Mouse (Mus musculus) ovary, postnatal 10 days (tissue): Measurements from ENCODE around the gene Tmem120a.

Experiments used
- DNase-seq: peaks from one replicate; pipeline ENCODE4 v3.0.0; 2022; ENCODE audit warnings: low spot score

Tmem120a gene

DNA sequence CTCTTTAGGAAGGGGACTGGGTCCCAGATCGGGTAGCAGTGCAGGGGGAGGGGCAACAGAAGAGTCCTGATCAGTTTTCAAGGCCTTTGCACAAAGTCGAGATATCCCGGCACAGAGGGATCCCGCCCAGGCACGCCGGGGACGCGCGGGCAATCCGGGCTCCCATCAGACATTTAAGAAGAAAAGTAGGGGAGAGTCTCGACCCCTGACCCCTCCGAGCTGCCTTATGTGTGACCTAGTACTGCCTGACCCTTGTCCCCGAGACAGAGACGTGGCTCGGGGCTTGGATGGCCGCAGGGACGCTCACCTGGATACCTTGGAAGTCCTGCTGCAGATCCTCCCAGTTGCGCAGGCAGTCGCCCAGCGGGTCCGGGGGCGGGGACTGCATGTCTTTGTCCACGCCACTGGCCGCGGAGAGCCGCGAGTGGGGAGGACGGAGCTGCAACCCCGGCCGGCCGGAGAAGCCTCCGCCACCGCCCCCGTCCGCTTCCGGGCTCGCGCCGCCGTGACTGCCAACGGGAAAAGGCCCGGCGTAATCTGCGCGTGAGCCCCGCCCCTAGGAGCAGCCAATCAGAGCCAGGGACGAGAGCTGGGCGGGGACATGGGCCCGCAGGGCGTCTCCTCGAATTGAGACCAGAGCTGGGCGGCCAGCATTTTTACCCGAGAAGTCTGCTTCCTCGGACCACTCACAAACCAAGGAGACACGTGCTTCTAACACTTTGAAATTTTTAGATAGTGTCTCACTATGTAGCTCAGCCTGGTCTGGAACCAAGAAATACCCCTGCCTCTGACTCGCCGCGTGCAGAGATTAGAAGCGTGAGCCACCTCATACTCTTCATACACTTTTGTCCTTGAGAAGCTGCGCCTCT is at the start of gene Tmem120a:
Tmem120a (minus strand) TSS at position 708 of the 869 bp plus-strand sequence.
- DNase-seq = peak; percentile 92

DNA sequence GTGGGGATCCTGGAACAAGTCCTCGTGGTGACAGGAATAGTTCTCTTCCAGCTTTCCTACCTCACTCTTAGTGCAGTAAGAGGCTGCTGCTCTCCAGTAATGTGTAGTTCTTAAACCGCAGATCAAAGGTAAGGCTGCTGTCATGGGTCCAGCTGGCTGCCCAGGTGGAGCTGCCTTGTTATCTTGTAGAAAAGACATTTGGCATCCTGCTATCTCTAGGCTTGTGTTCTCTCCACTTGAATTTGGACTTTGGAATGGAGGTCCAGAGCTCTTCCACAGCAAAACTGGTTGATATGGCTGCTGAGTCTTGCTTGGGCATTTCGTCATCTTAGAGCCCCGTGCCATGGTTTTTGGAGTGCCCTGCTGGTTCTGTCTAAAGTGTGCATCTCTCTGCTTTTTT is 38.7 kb upstream of the Tmem120a start:
- no peak for DNase-seq

DNA sequence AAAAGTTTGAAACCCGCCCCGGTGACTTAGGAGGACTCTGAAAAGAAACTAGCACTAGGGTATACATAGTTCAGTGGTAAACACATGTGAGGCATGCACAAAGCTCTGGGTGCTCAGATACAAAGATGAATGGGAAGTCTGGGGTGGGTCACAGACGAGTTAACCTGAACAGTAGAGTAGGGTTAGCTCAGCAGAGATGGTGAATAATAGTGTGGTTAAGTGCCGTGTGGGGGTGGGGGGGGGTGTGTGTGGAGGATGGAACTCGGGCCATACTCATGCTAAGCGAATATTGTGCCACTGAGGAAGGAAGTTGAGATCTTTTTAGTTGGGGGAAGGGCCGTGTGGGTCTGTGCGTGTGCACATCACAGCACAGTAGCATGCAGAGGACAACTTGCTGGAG is 36.1 kb upstream of the Tmem120a start:
- no peak for DNase-seq

DNA sequence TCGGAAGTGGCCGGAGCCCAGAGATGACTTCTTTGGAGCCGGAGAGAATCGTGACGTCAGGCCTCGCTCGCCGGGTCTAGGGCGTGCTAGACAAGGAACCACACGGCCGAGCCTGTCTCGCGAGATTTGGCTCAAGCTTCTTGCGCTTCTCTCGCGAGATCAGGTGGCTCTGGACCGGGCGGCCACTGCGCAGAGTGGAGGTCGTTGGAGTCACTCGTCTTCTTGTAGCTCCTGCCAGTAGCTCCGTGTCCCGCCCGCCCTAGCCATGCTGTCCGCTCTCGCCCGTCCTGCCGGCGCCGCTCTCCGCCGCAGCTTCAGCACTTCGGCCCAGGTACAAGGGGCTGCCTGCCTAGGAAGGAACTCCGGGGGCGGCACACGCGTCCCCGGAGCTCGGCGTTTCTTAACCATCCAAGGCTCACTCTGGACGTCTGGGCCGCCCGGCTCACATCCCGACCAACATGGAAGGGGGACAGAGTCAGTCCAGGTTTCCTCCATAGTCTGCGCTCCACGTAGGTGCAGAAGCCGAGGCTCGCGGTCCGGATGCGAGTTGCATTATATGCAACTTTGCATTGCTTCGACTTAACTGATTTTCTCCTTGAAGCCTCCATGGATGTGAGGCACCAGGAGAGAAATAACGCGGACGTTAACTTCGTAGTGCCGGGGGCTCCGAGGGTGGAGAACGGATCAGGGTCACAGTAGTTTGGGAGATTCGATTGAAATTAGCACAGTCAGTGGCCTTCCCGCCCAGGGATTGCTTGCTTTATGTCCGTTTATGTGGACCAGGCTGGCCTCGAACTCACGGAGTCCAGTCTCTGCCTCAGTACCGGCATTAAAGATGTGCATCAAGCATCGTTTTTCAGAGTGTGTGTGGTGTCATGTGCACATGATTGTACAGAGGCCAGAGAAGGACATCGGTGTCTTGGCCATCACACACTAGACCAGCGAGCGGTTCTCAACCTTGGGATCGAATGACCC is 34.5 kb upstream of the Tmem120a start, which contains the start of gene Mdh2:
Mdh2 (plus strand) TSS at position 10 of the 975 bp plus-strand sequence.
- DNase-seq = peak; percentile 94

DNA sequence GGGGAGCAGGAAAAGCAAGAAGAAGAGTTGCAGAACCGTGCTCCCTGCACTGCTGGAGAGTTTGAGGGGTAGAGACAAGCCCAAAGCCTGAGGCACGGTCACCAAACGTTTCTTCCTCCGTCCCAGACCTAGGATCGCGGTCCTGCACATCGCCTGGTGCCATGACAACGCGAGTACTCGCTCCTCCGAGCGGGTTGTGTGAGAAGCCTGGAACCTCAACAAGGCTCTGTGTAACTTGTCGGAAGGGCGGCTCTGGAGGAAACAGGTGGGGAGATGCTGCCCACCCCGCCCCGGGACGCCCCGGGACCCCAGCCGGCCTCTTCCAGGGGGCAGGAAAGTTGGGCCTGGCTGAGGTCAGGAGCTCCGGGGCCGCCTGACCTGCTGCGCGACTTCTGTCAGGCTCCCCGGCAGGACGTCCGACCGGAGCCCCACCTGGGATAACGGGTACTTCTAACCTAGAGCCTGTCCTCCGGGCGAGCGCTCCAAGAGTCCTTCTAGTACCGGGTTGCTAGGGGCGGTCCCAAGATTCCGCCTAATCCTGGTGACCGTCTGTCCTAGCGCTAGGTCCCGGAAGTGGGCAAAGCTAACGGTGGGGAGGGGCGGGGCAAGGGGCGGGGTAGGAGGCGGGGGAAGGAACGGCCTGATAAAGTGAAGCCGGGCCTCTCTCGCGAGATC is 33.7 kb upstream of the Tmem120a start, which contains the start of gene Styxl1:
Styxl1 (minus strand) TSS at position 590 of the 675 bp plus-strand sequence.
- DNase-seq = no peak

DNA sequence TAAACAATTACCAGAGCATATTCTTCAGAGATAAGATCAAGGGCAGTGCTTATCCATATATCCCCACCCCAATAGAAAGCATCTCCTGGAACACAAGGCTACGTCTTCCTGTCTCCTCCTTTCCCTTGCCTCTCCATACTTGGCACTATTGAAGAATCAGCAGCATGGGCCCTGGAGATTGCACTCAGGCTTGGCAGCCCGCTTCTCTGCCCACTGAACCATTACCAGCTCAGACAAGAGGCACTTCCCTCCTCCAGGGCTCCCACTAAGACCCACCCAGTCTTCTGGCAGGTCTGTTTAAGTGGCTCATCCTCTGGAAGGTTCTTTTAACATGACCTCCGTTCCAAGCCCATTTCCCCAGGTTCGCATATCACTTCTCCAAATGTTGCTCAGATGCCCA is 32.3 kb upstream of the Tmem120a start:
- no peak for DNase-seq

DNA sequence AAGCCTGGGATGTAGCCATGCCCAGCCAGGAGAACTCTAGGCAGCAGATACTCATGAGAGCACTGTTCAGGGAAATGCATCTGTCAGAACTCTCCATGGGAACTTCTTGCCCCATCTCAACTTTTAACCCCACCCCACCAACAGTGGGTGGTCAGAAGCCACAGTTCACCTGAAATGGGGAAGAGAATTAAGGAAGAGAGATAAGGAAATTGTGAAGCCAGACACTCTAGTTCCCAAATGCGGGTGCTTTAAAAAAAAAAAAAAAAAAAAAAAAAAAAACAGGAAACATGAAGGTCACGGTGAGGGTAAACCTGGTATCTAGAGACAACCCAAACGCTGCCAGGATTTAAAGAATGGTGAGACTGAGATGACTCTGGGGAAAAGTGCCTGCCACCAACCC is 28.3 kb upstream of the Tmem120a start:
- DNase-seq = no peak

DNA sequence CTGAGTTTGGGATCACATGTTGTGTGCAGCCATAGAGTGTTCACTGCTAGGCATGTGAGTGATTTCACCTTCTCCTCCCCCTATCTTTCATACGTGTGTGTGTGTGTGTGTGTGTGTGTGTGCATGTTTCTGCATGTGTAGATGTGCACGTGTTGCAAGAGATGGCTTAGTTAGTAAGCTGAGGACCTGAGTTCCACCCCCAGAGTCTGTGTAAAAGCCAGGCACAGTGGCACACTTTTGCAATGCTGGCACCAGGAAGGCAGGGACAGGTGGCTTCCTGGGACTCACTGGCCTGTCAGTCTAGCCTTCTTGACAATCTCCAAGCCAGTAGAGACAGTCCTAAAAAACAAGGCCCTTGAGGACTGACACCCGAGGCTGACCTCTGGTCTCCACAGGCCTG is 20.7 kb upstream of the Tmem120a start:
- DNase-seq = no peak

DNA sequence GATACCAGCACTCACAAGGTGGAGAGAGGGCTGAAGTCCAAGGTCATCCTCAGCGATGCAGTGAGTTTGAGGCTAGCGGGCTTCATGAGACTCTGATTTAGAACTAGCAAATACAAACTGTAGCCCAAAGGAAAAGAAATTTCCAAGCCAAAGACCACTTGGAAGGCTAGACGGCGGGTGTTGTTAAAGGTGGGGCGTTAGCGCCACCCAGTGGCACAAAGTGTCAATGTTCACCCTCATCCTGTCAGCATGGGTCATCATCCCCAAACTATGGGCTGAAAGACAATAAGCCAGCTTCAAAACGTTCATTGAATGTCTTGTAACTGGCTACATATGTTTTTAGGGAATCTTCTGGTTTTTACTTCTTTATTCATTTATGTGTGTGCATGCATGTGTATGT is 19.3 kb upstream of the Tmem120a start:
- peak; percentile 52 for DNase-seq

DNA sequence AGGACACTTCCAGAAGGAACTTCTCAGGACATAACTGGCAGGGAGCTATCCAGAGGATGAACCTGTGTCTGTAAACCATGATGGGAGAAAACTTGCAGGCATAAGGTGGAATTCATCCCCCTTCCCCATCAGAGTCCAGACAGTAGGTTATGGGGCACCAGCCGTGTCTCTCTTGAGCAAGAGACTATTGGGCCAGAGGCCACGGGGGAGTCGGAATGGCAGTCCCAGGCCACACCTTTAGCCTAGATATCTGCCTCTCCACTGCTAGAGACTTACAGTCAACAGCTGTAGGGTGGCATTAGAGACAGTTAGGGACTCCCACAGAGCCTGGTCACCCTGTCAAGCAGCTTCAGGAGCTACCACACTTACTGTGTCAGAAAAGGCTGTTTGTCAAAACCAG is 17.6 kb upstream of the Tmem120a start:
- DNase-seq = no peak

DNA sequence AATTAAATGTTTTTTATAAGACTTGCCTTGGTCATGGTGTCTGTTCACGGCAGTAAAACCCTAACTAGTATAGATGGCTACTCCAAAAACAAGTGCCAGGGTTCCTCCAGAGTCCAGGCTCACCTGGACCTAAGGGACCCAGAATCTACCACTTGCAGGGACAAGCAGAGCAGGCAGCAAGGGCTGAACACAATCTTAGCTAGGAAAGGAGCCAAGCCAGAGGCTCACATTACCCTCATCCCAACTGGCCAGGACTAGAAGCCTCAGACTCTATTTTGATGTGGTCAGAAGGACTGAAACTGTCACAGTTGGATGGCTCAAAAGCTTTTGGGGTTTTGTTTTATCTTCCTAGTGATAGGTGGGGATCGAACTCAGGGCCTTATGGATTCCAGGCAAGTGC is 7.3 kb upstream of the Tmem120a start:
- no peak for DNase-seq

DNA sequence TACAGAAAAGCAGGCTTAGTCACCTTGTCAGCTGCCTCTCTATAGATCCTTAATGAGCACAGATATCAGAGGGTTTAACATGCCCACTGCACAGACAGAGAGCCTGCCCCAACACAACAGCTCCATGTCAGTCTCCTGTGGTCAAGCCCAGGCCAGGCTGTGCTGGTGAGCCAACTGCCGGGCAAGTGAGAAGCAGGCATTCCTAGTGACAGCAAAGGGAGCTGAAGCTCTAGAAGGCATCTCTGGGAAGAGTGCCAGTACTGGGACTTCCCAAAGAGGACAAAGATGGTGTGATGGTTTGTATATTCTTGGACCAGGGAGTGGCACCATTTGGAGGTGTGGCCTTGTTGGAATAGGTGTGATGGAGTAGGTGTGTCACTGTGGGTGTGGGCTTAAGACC is 6.8 kb upstream of the Tmem120a start:
- DNase-seq = no peak

DNA sequence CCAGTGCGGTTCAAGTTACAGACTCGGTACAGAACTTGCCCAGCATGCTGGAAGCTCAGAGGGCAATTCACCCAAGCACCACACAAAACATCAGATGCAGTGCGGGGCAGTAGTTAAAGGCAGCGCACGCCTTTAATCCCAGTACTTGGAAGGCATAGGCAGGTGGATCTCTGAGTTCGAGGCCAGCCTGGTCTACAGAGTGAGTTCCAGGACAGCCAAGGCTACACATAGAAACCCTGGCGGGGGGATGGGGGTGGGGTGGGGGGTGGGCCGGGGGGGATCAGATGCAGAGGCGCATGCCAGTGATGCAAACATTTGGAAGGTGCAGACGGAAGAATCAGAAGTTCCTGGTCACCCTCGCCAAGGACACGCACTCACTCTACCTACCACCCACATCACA is 494 bp upstream of the Tmem120a start:
- no peak for DNase-seq

DNA sequence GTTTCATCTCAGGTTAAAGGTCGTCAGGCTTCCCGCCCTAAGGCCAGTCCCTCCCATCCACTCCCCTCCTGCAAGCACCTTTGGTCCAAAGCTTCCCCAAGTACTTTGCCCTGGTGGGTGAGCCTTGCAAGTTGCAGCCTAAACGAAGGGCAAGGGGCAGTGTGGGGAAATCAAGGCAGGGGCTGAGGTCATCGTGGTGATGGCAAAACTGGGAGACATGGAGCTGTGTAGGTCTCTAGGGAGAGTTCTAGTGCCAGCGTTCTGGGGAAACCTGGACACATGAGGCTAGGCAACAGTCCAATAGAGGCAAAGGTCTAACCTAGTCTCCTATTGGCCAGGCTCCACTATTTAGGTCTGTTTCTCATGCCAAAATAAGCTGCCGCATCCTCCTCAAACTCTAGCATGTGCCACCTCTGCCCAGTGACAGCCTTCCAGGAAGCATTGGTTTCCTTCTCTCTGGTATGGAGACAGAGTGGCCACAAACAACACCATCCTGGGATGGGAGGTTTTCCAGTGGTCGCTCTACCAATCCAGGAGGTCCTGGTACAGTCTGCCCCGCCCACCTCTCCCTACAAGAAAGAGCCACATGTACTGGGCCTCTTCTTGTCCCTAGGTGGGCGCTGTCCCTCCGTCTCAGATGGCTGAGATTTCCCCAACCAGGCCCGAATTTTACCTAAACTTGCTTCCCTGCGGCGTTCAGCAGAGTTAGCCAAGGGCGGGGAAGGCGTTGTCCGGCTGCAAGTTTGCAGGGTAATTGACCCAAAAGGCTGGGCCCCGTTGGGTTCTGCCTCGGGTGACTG is 1.1 kb downstream of the Tmem120a start:
- DNase-seq = no peak

DNA sequence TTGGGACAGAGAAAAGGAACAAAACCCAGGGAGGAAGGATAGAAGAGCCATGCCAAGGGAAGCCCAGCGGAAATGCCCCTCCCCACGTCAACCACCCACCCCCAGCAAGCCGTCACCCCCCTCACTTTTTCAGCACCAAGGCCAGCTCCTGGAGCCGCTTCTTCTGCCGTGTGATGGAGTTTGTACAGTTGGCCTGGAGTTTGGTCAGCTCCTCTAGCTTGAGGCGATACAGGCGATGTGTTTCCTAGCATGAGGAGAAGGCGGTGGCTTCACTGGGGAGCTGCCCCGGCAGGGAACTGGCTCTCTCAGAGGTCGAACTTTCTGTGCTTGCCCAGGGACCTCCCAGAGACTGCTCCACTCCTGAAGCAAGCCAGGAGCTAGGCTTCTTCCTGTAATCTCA is 2.1 kb downstream of the Tmem120a start:
- DNase-seq = no peak

DNA sequence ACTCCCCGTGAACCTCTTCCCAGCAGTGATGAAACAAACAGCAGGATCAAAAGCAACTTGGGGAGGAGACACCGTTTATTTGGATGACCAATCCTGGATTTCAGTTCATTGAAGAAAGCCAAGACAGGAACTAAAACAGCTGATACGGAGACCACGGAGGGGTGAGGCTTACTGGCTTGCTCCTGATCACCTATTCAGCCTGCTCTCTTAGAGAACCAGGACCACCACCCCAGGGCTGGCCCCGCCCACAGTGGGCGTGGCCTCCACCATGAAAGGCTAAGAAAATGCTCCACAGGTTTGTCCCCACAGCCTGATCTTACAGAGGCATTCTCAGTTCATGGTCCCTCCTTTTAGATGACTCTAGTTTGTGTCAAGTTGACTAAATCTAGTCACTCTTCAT is 6.0 kb downstream of the Tmem120a start:
- no peak for DNase-seq

DNA sequence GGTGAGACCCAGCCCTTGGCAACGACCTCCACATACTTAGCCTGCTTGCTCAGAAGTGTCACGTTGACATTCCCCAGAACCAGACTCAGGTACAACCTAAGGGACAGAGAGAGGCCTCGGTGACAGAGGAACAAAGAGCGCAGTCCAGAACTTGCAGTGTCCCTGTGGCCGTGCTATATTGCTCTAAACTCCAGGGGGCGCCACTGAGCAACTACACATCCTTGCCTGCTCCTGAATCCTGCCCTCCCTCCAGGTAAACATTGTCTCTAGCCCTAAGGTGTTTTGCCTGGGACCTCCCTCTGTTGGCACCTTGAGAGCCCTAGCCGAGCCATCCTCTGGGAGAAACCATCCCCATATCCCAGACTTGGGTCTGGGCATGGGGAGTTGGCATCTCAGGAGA is 7.1 kb downstream of the Tmem120a start:
- no peak for DNase-seq

DNA sequence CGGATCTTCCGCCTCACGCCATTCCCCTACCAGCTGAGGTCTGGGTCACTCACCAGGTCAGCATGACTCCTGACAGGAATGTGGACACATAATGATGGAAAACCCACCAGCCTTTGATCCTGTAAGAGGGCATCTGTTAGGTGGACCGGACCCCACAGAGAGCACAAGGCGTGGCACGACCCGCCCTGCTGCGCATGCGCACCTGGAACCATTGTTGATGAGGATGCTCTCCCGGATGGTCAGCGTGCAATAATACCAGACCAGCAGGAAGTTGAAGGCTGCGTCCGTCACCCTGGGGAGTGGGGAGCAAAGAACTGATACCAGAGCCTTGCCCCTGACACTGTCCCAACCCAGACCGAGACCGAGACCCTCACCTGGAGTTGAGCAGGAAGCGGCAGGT is 7.7 kb downstream of the Tmem120a start:
- DNase-seq = no peak

DNA sequence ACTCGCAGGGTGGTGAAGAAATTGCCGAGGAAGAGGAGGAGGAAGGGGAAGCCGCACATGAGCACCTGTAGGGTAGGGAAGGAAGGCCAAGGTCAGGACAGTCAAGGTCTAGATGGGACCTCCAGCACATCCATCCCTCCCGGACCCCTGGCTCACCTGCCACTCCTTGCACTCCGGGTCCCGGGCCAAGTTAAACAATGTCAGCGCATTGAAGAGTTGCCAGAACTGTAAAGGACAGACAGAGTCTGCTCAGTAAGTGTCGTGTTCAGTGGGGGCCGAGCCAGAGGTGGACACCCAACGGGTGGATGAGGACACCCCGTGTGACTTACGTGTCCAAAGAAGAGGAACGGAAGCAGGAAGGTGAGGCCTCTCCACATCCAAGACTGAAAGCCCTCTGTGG is 8.5 kb downstream of the Tmem120a start:
- DNase-seq = no peak

DNA sequence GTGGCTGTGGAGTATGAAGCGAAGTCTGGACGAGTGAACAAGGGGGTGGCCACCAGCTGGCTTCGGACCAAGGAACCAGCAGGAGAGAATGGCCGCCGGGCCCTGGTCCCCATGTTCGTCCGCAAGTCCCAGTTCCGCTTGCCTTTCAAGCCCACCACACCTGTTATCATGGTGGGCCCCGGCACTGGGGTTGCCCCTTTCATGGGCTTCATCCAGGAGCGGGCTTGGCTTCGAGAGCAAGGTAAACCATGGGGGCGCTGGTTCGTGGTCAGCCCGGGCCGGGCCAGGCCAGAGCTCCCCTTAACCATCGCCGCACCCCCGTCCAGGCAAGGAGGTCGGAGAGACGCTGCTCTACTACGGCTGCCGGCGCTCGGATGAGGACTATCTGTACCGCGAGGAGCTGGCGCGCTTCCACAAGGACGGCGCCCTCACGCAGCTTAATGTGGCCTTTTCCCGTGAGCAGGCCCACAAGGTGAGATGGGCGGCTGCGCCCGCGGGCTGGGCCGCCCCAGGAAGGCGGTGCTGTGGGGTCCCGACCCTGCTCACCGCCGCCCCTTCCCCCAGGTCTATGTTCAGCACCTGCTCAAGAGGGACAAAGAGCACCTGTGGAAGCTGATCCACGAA is 10.1 kb downstream of the Tmem120a start:
- DNase-seq = no peak

DNA sequence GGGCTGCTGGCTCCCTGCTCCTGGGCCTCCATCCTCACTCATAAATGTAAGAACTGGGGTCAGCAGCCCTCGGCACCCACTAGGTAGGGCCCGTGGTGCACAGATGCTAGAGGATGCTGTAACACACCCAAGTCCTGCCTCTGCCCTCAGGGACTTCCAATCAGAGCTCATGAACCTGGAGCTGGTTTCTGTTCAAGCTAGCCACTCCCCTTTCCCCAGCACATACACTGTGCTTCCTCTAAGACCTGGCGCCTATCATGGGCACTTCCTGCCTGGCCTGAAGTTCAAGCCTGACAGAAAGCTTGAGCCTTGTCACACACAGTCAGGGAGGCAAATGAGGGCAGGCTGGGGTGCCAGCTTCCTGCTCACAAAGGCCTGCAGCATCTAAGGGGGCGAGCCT is 11.2 kb downstream of the Tmem120a start:
- no peak for DNase-seq
